Mouse (Mus musculus): ENCODE measurements around the gene Apol9b.
"Not testable (repeated sequence)": the region's sequence is repeated elsewhere in the genome, so short reads cannot be mapped to it uniquely, and the experiment has no call there.

The Apol9b gene

GRCm38 (mm10) chr15:77728739-77729138 is at the start of gene Apol9b:
Gene Apol9b (plus strand): TSS chr15:77729039.
- not testable (repeated sequence) for DNase-seq

DNA sequence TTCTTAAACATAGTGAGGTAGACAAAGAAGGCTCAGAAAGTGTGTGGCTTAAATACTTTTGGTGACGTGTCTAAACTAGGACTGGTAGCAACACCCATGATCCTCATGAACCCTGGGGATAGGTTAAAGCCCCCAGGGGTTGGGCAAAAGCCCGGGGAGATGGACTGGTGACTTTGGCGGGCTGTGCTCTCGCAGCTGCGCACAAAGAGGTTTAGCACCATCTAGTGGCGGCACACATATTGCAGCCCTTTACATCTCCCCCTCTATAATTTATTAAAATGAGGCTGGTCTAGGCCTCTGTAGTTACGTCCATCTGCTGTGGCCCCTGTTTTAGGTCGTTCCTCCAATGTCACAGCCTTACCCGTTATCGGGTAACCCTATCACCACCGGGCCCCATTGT is 44.9 kb upstream of the Apol9b start:
- peak; percentile 40 for DNase-seq

GRCm38 (mm10) chr15:77691532-77692311 is 37.1 kb upstream of the Apol9b start:
- not testable (repeated sequence) for DNase-seq

DNA sequence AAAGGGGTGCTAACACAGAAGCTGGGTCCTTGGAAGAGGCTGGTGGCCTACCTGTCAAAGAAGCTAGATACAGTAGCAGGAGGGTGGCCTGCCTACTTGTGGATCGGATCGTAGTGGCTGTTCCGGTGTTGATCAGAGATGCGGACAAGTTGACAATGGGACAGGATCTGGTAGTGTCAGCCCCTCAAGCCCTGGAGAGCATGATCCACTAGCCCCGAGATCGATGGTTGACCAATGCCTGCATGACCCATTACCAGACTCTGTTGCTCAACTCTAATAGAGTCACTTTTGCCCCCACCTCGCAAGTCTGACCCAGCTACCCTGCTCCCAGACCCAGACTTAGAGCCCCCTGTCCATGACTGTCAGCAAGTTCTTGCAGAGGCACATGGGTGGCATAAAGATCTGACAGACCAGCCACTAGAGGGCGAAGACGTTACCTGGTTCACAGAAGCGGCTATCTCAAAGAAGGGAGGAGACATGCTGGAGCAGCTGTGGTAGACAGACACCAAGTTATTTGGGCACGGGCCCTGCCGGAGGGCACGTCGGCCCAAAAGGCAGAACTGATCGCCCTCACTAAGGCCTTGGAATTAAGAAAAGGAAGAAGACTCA is 34.0 kb upstream of the Apol9b start:
- peak; percentile 43 for DNase-seq

DNA sequence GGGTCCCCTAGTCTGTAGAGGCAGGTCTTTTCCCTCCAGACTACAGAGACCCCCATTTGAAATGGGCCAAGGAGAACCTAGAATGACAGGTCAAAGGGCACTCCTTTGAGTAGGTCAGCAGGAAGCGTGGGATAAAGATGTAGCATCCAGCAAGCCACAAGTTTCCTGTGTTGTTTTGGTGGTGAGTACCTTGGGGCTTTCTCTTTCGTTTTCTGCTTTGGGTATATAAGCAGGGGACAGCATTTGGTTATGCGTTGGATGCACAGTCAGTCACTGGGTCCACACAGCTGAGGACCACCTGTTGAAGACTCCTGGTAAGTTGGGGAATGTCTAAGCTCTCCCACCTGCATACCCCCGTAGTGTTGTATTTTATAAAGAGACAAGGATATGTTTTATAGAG is 30.2 kb upstream of the Apol9b start, which contains the start of gene Apol7e:
Apol7e (plus strand) TSS at position 202 of the 400 bp plus-strand sequence.
- not testable (repeated sequence) for DNase-seq

DNA sequence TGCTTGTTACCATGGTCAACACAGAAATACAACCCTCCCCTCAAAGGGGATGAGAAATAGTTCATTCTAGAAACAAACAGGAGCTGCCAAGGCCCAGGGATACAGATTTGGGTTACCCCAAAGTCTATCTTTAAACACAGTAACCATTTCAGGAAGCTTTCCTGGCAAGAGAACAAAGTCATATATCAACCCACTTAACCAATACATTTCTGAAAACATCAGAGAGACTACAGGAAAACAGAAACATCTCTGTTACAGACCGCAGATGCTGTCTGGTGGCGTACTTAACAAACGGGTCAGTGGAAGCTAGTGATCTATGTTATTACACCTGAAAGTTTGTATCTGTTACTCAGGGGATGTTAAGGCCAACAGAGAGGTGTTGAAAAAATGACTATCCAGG is 23.5 kb upstream of the Apol9b start:
- not testable (repeated sequence) for DNase-seq

- DNase-seq, result not testable (repeated sequence)
Observed at GRCm38 (mm10) chr15:77708936-77709335, 19.9 kb upstream of the Apol9b start.

- not testable (repeated sequence) for DNase-seq
Observed at GRCm38 (mm10) chr15:77718240-77718639, 10.6 kb upstream of the Apol9b start.

DNA sequence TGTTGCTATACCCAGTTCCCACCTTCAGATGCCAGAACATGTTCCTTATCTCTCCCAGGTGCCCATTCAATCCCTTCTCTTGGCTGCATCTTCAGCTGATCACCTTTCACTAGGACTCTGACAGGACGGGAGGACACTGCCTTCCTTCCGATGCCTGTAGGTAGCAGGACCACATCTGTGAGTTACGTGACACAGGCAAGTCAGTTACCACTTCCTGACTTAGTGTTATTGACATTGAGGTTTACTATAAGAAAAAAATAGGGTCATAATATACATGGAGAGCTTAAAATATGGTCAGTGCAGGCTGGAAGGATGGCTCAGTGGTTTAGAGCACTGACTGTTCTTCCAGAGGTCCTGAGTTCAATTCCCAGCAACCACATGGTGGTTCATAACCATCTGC is 7.3 kb upstream of the Apol9b start:
- DNase-seq, result not testable (repeated sequence)

DNA sequence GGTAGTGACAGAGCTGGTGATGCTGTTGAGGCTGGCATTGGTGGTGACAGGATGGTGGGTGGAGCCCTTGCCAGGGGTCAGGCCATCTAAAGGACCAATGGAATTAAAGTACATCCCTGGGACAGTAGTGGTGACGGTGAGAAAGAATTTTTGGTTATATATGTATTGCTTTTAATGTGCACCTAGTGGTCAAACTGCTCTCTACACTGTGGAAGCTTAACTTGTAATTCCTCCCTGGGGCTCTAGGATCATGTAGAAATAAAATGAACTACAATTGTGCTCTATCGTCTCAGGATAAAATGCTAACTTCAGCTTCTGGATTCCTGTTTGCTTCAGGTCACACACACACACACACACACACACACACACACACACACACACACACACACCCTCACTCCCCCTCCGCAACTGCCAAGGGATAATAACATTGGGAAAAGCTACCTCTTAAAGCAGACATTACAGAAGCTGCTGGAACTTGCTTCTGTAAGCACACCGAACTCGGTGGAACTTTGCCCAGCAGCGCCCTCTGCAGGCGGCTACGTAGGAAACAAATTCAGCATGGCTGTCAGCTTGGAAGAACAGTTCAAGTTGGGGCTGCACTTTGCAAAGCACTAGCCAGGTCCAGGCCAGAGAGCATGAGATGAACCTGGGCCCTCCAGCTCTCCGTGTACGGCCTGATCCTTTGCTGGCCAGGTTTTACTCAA is 4.5 kb upstream of the Apol9b start:
- DNase-seq, result not testable (repeated sequence)

GRCm38 (mm10) chr15:77725393-77726020 is 3.3 kb upstream of the Apol9b start:
- DNase-seq, result not testable (repeated sequence)

DNA sequence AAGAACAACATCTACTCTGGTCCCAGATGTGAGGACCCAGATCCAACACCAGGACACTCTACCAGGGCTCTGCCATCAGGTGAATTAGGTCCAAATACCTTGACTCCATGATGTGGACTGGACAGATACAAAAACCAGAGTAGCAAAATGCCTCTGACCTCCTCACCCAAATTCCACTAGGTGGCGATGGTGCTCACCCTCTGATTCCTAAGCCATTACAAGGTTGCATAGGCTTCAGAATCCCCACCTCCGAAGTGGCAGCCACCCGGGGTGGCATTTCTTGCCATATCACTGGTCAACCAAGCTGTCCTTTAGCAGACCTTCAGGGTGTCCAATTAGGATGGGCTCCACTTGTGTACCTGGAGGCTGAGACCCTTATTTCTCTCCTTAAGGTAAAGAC is 1.7 kb upstream of the Apol9b start:
- peak; percentile 19 for DNase-seq

GRCm38 (mm10) chr15:77727745-77728144 is 1.1 kb upstream of the Apol9b start:
- not testable (repeated sequence) for DNase-seq

DNA sequence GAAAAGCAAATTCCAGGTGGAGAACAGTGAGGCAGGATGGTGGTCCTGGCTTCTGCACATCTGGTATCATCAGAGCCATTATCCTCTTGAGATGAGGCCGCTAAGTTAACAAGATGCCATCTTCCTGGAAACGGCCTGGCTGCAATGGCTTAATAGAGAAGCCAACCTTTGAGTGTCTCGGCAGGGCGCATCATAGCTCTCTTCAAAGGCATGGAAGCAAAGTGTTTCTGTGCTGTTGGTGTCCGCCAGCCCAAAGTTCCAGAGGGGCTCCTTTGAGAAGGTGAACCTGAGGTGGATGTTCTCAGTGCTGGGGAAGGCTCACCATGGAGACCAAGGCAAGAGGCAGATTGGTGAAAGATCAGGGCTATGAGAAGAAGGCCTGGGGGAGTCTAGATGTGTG is 2.8 kb downstream of the Apol9b start:
- no peak for DNase-seq

DNA sequence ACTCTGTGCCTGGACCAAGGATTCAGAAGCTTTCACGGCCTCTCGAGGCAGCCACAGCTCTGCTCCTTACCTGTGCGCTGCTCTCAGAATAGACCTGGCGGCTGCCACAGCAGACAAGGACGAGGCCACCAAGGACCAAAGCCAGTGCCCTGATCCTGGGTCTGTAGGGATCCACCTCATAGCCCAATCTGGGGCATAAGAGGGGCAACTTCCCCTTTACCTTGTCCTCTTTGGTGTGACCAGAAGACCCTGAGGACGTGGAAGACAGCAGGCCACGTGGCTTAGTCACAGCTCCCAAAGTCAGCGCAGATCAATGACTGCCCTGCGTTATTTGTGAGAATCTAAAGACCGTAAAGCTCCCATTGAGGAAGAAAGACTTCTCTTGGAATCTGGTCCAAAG is 4.0 kb downstream of the Apol9b start:
- DNase-seq, result not testable (repeated sequence)

GRCm38 (mm10) chr15:77733380-77733779 is 4.5 kb downstream of the Apol9b start:
- DNase-seq, result not testable (repeated sequence)

DNA sequence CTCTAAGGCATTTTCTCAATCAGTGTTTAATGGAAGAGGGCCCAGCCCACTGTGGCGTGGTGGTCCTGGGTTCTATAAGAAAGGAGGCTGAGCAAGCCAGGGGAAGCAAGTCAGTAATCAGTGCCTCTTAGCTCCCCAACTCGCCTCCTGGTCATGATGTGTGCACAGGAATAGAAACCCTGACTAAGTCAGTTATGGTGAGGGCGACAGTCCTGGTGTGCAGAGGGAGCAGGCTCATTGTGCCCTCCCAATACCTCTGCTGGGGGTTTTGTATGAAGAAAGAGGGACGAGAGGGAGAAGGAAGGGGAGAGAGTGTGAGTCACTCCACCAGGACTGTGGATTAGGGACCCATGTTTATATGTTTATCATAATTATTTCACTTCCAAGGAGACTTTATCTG is 5.1 kb downstream of the Apol9b start:
- DNase-seq, result not testable (repeated sequence)

DNA sequence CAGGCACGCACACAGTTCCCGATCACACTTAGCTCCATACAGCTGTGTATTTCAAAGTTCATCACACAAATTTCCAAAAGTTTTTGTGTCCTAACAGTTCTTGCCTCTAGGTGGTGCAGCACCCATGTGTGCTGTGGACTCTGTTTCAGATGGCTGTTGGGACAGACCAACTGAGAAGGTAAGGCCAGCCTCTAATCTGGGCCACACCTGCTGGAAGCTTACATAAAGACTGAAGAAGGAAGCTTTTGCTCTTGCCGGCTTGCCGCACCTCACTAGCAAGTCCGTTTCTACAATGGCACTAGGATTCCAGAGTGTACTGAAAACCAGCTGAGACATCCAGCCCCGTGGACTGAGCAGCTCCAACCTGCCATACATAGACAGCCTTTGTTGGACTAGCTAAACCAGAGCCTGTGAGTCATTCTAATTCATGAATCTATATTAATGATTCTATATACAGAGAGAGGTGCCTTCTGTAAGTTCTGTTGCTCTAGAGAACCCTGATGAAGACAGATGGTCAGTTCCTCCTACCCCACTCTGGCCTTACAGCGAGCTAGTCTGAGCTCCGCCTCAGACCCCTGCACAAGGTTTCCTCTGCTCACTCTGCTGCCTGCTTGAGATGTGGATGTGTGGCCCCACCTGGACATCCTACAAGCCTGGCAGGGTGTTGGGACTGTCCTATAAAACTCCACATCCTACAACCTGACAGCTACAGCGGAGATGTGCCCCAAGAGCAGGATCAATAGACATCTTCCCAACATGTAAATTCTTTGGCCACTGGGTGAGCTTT is 11.9 kb downstream of the Apol9b start:
- DNase-seq, result no peak

DNA sequence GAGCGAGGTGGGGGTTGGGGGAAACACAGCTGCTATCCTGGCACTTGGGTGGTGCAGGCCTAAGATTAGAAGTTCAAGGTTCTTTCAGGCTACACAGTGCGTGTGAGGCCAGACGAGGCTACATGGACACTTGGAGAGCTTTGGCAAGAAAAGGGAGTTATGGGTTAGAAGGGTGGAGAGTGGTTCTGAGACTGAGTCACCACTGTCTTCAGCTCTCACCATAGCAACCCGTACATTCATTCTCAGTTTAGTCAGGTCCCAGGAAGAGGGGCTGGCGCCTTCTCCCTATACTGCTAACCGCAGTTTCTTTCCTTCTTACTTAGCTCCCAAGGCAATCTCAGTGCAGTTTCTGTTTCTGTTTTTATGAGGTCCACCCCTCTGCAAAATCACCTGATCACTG is 12.7 kb downstream of the Apol9b start:
- DNase-seq, result not testable (repeated sequence)

- no peak for DNase-seq
Observed at GRCm38 (mm10) chr15:77744632-77745031, 15.8 kb downstream of the Apol9b start.

- DNase-seq, result no peak
Observed at GRCm38 (mm10) chr15:77745081-77745480, 16.2 kb downstream of the Apol9b start.

DNA sequence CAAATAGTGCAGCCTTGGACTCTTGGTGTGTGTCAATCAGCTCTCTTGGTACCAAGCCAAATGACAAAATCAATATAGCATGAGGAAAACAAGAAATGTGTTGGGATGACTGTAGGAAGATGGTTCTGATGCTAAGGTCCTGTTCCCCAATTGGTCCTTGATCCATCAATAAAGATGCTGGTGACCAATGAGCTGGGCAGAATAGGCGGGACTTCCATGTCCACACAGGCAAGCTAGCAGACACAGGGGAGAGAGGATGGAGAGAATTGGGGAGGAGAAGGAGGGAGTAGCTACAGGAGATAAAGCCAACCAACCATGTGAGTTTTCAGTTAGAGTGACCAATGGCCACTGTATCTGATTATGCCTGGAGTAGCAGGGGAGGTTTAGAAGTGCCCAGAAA is 17.5 kb downstream of the Apol9b start:
- no peak for DNase-seq

All from kidney, adult 9 months (tissue).